Mouse (Mus musculus): Measurements from ENCODE around the gene Nxn. TPM values are rescaled to one million over a fixed set of nuclear protein-coding genes. Genes with fewer than 3 reads are reported as not detected.

Nxn gene
- total and polyA plus RNA-seq, 3 experiments = 10.0 to 19.1 (median 14.6) TPM

- no peaks in the 10 kb centered on the region for H3K79me2 ChIP-seq (replicated peaks; ENCODE audit: control insufficient read depth, insufficient read depth, low read length)
- H3K4me3 ChIP-seq = peak overlapping the region; percentile 70
- peaks cover 5% of the 10 kb centered on the region; the same call in 1 of the 2 replicates for H3K4me1 ChIP-seq (ENCODE audit: control insufficient read depth, insufficient read depth, low read length)
- TF ChIP-seq EP300 (IDR thresholded peaks at IDR 0.05; ENCODE audit: insufficient read depth, low read depth, low read length) (no peak), CTCF (IDR thresholded peaks at IDR 0.05) (no peak), POLR2A (IDR thresholded peaks at IDR 0.05; ENCODE audit: insufficient read depth, low read depth, low read length) (no peak)
- H3K27ac ChIP-seq = peak overlapping the region; percentile 87
- under 1% methylated on average over 33 of the region's 33 CpGs for WGBS
- H3K36me3 ChIP-seq (ENCODE audit: control insufficient read depth, insufficient read depth, low read length) = no peaks in the 10 kb centered on the region
- intact Hi-C loops (cut with DNase I) = loop anchor here (2.0 to 5.0 kb wide), 3 partner anchors 18 to 126 kb away; no protein-coding TSS in a partner anchor
- peak overlapping the region; percentile 70 for H3K9ac ChIP-seq (ENCODE audit: low read depth, low read length)
- DNase-seq = no peak
- no peaks in the 10 kb centered on the region for H3K27me3 ChIP-seq (ENCODE audit: control insufficient read depth, insufficient read depth, low read length)
Observed at GRCm38 (mm10) chr11:76398312-76398797, 585 bp downstream of the Nxn start.

GRCm38 (mm10) chr11:76397650-76398311, 1.2 kb downstream of the Nxn start:
- DNase-seq = peak; percentile 45 to 67
- Histone ChIP-seq H3K79me2 (replicated peaks; ENCODE audit: control insufficient read depth, insufficient read depth, low read length) (peaks cover 2% of the 10 kb centered on the region; the same call in 1 of the 2 replicates), H3K27ac (peak overlapping the region; percentile 87), H3K9ac (ENCODE audit: low read depth, low read length) (peak overlapping the region; percentile 70), H3K27me3 (ENCODE audit: control insufficient read depth, insufficient read depth, low read length) (no peaks in the 10 kb centered on the region), H3K4me3 (peak overlapping the region; percentile 70), H3K4me1 (ENCODE audit: control insufficient read depth, insufficient read depth, low read length) (peaks cover 5% of the 10 kb centered on the region; the same call in 1 of the 2 replicates), H3K36me3 (ENCODE audit: control insufficient read depth, insufficient read depth, low read length) (no peaks in the 10 kb centered on the region)
- intact Hi-C loops (cut with DNase I) = loop anchor here (2.0 to 5.0 kb wide), 3 partner anchors 17 to 125 kb away; no protein-coding TSS in a partner anchor
- WGBS = 7% methylated on average over 25 of the region's 26 CpGs
- TF ChIP-seq POLR2A (IDR thresholded peaks at IDR 0.05; ENCODE audit: insufficient read depth, low read depth, low read length) = no peak
- no peak for TF ChIP-seq CTCF (IDR thresholded peaks at IDR 0.05)
- no peak for TF ChIP-seq EP300 (IDR thresholded peaks at IDR 0.05; ENCODE audit: insufficient read depth, low read depth, low read length)

GRCm38 (mm10) chr11:76392996-76393395, 5.9 kb downstream of the Nxn start:
- Histone ChIP-seq H3K4me3 (no peak overlapping the region), H3K27ac (no peak overlapping the region), H3K36me3 (ENCODE audit: control insufficient read depth, insufficient read depth, low read length) (no peaks in the 10 kb centered on the region), H3K4me1 (ENCODE audit: control insufficient read depth, insufficient read depth, low read length) (peaks cover 4% of the 10 kb centered on the region), H3K79me2 (replicated peaks; ENCODE audit: control insufficient read depth, insufficient read depth, low read length) (peaks cover 2% of the 10 kb centered on the region; the same call in 1 of the 2 replicates), H3K9ac (ENCODE audit: low read depth, low read length) (no peak overlapping the region), H3K27me3 (ENCODE audit: control insufficient read depth, insufficient read depth, low read length) (no peaks in the 10 kb centered on the region)
- intact Hi-C loops (cut with DNase I) = no loop called here
- 86% methylated on average over 11 of the region's 11 CpGs for WGBS
- DNase-seq = no peak
- TF ChIP-seq CTCF (IDR thresholded peaks at IDR 0.05) (no peak), POLR2A (IDR thresholded peaks at IDR 0.05; ENCODE audit: insufficient read depth, low read depth, low read length) (no peak), EP300 (IDR thresholded peaks at IDR 0.05; ENCODE audit: insufficient read depth, low read depth, low read length) (no peak)

- no peak overlapping the region for H3K4me3 ChIP-seq
- H3K79me2 ChIP-seq (replicated peaks; ENCODE audit: control insufficient read depth, insufficient read depth, low read length) = peaks cover 2% of the 10 kb centered on the region; the same call in 1 of the 2 replicates
- no peak overlapping the region for H3K9ac ChIP-seq (ENCODE audit: low read depth, low read length)
- no peak for DNase-seq
- intact Hi-C loops (cut with DNase I) = no loop called here
- TF ChIP-seq POLR2A (IDR thresholded peaks at IDR 0.05; ENCODE audit: insufficient read depth, low read depth, low read length) (no peak), CTCF (IDR thresholded peaks at IDR 0.05) (no peak), EP300 (IDR thresholded peaks at IDR 0.05; ENCODE audit: insufficient read depth, low read depth, low read length) (no peak)
- H3K4me1 ChIP-seq (ENCODE audit: control insufficient read depth, insufficient read depth, low read length) = peaks cover 4% of the 10 kb centered on the region
- no peaks in the 10 kb centered on the region for H3K36me3 ChIP-seq (ENCODE audit: control insufficient read depth, insufficient read depth, low read length)
- H3K27me3 ChIP-seq (ENCODE audit: control insufficient read depth, insufficient read depth, low read length) = no peaks in the 10 kb centered on the region
- WGBS = 70% methylated on average over 7 of the region's 7 CpGs
- H3K27ac ChIP-seq = no peak overlapping the region
Observed at GRCm38 (mm10) chr11:76392532-76392931, 6.4 kb downstream of the Nxn start.

- intact Hi-C loops (cut with DNase I) = no loop called here
- Histone ChIP-seq H3K27me3 (ENCODE audit: control insufficient read depth, insufficient read depth, low read length) (no peaks in the 10 kb centered on the region), H3K36me3 (ENCODE audit: control insufficient read depth, insufficient read depth, low read length) (no peaks in the 10 kb centered on the region), H3K4me3 (no peak overlapping the region), H3K4me1 (ENCODE audit: control insufficient read depth, insufficient read depth, low read length) (no peaks in the 10 kb centered on the region; the same call in 1 of the 2 replicates), H3K27ac (no peak overlapping the region), H3K79me2 (replicated peaks; ENCODE audit: control insufficient read depth, insufficient read depth, low read length) (peaks cover 3% of the 10 kb centered on the region; the same call in 1 of the 2 replicates), H3K9ac (ENCODE audit: low read depth, low read length) (no peak overlapping the region)
- 73% methylated on average over 7 of the region's 7 CpGs for WGBS
- no peak for TF ChIP-seq POLR2A (IDR thresholded peaks at IDR 0.05; ENCODE audit: insufficient read depth, low read depth, low read length)
- TF ChIP-seq CTCF (IDR thresholded peaks at IDR 0.05) = no peak
- TF ChIP-seq EP300 (IDR thresholded peaks at IDR 0.05; ENCODE audit: insufficient read depth, low read depth, low read length) = no peak
- DNase-seq = no peak
Observed at GRCm38 (mm10) chr11:76388711-76389110, 10.2 kb downstream of the Nxn start.

GRCm38 (mm10) chr11:76387097-76387496, 11.8 kb downstream of the Nxn start:
- TF ChIP-seq POLR2A (IDR thresholded peaks at IDR 0.05; ENCODE audit: insufficient read depth, low read depth, low read length) (no peak), EP300 (IDR thresholded peaks at IDR 0.05; ENCODE audit: insufficient read depth, low read depth, low read length) (no peak), CTCF (IDR thresholded peaks at IDR 0.05) (peak; percentile 58)
- H3K9ac ChIP-seq (ENCODE audit: low read depth, low read length) = no peak overlapping the region
- intact Hi-C loops (cut with DNase I) = no loop called here
- 89% methylated on average over 1 of the region's 1 CpGs for WGBS
- 0 out of 2 replicates have a peak, but pooled peaks cover 1% of the 10 kb centered on the region for H3K79me2 ChIP-seq (replicated peaks; ENCODE audit: control insufficient read depth, insufficient read depth, low read length)
- no peak overlapping the region for H3K4me3 ChIP-seq
- H3K4me1 ChIP-seq (ENCODE audit: control insufficient read depth, insufficient read depth, low read length) = no peaks in the 10 kb centered on the region; the same call in 1 of the 2 replicates
- no peak for DNase-seq
- H3K27me3 ChIP-seq (ENCODE audit: control insufficient read depth, insufficient read depth, low read length) = no peaks in the 10 kb centered on the region
- no peaks in the 10 kb centered on the region for H3K36me3 ChIP-seq (ENCODE audit: control insufficient read depth, insufficient read depth, low read length)
- H3K27ac ChIP-seq = no peak overlapping the region

Data from heart, adult 2 months (tissue).